Mouse (Mus musculus) MN1 (cell line): ENCODE measurements at regions not wholly inside any gene's neighbourhood (a gene's known extent, or its start where the extent isn't known, plus 50 kb on each side); places are given as distances from the start of the nearest gene placed in this dataset.
A peak's percentile ranks its signal among the peaks of the same experiment; 100 is the strongest.
"Not testable (repeated sequence)": the region's sequence is repeated elsewhere in the genome, so short reads cannot be mapped to it uniquely, and the experiment has no call there.

ENCODE experiments used
- DNase-seq: peaks from one replicate; pipeline ENCODE4 v3.0.0-alpha.2; 2016; ENCODE audit warnings: low spot score

DNA sequence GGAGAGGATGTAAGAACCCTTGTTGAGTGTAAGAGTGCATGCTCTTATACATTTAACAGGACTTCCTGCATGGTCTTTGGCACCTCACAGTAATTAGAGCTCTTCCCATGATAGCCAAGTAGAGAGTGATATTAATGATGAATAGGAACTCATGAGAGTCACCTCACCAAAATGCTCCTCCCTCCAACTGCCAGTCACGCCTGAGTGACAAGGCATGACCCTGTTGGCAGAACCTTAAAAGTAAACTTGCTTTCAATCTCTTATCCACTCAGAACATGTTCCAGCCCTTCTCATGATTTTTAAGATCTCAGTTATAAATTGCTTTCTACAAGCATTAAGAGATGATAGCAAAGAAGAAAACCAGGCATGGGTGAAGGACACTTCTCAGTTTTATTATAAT lies 291.8 kb downstream of the Tox3 start:
- DNase-seq: no peak

DNA sequence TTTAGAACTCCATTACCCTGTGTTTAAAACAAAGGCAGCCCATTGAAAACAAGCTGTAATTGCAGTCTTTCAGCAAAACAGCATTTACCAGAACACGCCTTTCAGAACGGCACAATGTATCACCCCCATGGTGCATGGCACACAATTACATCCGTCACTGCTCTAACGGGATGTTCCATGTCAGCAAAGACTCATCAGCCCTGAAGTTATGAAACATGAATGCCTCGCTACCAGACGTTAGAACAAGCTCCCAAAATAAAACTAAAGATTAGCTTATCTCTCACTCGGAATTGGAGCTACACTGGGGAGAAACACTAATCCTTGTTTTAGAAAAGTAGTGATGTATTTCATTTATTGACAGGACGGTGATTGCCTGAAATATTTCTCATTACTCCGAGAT lies 301.4 kb downstream of the Tox3 start:
- DNase-seq: no peak

DNA sequence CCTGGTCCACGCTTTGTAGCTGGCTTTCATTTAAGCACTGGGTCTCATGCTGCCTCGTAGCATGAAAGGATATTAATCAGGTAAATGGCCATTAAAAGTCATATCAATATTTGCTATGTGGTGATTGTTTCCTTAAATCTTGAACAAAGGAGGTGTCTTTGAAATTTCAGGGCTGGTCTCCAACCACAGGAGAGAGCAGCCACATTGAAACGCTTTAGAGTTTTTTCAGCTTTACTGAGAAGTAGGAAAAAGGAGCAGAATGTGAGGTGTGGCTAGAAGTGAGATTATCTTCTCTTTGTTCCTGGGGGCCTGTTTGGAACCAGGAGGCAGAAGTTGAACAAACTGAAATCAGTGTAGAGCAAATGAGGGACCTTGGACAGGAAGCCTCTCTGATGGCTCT lies 311.7 kb downstream of the Tox3 start:
- DNase-seq: no peak

- no peak for DNase-seq
These were observed 315.6 kb downstream of the Tox3 start for GRCm38 (mm10) chr8:90032572-90032971.

GRCm38 (mm10) chr8:90031220-90031619 lies 316.9 kb downstream of the Tox3 start:
- no peak for DNase-seq

DNA sequence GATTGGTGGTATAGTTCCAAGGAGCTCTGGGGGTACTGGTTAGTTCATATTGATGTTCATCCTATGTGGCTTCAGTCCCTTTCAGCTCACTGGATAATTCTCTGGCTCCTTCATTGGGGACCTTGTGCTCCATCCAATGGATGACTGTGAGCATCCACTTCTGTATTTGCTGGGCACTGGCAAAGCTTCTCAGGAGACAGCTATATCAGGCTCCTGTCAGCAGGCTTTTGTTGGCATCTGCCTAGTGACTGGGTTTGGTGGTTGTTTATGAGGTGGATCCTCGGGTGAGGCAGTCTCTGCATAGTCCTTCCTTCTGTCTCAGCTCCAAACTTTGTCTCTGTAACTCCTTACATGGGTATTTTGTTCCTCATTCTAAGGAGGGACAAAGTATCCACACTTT lies 330.2 kb downstream of the Tox3 start:
- not testable (repeated sequence) for DNase-seq

- DNase-seq: no peak
These were observed 334.4 kb downstream of the Tox3 start for GRCm38 (mm10) chr8:90013755-90014154.

- DNase-seq: no peak
These were observed 336.3 kb downstream of the Tox3 start for GRCm38 (mm10) chr8:90011682-90012409.

DNA sequence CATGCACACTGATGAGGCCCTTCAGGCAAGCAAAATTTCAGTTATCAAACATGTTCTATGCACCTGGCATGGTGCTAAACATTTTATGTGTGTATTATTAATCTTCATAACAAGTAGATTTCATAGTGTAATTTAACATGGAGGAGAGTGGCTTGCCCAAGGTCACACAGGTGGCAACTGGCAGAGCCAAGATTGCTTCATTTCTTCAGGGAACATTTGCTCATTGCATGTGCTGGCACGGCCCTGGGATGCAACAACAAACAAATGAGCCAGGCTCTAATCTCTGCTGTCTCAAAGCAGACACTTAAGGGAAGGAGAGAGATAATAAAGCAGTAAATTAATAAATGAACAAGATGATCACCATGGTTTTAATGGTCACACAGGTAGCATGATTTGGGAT lies 338.7 kb downstream of the Tox3 start:
- no peak for DNase-seq

DNA sequence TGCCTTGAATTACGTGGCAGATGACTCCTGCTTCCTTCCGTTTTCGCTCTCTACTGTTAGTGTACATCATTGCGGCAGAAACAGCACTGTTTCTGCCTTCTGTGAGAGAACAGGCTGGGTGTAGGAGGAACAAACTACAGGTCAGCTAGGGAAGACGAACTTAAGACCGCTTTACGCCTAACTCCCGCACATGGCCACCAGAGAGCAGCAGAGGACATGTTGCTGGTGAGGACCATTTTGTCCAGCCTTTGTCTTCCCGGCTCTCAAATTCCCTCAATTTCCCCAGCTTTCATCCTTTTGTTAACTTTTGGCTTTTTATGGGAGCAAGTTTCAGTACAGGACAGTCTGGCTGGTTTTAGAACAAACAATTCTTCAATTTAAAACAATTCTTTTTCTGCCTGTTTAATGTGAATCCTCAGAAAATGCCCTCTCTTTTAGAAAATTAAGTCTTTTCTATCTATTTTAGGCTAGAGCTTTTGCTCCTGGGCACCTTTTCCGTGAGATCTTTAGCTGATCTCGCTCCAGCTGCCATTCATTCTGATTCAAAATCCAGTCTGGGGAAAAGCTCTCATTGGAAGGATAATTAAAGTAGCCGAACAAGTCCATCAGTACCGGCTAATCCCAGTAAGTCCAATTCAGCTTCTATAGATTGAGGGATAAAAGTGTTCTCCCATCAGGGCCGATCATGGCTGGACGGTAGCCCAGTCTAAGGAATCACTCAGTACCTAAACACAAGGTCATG lies 347.1 kb downstream of the Tox3 start:
- DNase-seq: peak; percentile 64

DNA sequence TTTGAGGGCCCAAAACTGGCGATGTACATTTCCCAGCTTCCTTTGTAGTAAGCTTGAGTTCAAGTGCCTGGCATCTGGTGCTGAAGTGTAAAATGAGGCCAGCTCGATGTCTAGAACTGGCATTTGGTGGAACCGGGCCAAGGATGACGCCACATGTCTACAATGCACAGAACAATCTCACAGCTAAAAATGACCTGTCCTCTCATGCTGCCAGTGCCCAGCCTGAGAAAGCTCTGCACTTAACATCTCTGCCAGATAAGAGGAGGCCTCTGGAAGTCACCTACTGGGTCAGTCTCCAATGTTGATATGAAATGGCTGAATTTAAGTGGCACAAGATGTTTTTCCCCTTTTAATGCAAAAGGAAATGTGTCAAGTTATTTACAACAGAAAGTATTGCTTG lies 354.4 kb downstream of the Tox3 start:
- no peak for DNase-seq

DNA sequence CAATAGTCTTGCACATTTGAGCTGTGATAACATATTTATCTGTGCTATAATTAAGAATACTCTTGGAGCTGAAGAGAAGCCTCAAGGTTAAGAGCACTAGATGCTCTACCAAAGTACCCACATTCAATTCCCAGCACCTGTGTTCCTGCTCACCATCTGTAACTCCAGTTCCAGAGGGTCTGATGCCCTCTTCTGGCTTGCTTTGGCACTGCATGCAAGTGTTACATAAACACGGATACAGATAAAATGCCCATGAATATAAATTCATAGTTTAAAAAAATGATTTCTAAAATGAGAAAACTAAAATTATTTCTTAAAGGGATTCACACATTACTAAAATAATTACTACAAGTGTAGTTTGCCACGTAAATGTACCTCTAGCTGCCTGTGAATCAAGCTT lies 364.3 kb downstream of the Tox3 start:
- DNase-seq: no peak

DNA sequence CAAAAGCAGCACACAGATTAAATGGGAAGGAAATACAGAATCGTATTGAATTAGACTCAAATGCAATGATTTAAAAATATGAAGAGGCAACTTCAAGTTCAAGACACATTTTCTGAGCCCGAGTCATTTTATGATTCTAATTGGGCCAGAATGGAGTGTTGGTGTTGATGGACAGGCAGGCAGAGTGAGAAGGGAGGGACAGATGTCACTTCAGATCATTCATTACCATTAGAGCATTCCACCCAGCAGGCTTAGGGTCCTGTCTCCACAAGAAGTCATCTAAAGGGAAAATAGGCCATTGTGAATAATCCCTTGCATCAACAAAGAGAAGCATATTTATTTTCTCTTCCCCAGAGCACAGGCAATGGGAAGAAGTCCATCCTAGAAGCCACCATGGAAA lies 365.6 kb downstream of the Tox3 start:
- no peak for DNase-seq

GRCm38 (mm10) chr8:89981320-89981719 lies 366.8 kb downstream of the Tox3 start:
- DNase-seq: no peak

DNA sequence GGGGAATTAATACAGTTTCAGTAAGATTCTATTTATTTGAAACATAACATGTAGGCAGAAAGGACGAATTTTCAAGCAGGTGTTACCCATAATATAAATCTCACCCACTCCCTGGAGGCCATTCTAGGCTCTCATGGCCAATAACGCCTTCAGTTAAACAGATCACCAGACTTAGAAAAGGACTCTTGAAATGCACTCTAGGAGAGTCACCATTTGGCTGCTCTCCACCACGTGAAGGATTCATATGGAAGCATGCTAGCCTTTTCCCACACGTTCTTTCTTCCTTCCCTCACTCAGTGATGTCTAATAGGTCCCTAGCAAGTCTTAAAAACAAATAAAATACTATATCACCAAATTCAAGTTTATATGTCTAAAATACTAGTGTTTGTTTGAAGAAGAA lies 367.7 kb downstream of the Tox3 start:
- no peak for DNase-seq

- no peak for DNase-seq
These were observed 385.3 kb downstream of the Tox3 start for GRCm38 (mm10) chr8:89962799-89963198.

DNA sequence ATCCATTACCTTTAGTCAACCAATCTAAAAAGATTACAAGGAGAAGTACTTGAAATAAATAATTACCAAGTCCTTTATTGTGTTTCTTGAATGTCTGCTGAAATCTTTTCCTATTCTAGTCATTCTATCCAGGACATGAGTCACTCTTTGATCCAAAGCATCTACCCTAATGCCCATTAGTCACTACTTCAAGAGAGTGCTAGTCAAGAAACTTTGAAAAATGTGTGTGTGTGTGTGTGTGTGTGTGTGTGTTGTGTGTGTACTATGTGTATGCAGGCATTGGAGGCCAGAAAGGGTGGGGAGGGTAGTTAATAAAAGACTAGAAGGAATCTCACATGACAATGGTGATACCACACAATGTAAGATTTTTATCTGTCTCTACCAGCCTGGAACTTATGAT lies 390.7 kb downstream of the Tox3 start:
- DNase-seq: no peak

GRCm38 (mm10) chr8:89956482-89957020 lies 391.6 kb downstream of the Tox3 start:
- no peak for DNase-seq

DNA sequence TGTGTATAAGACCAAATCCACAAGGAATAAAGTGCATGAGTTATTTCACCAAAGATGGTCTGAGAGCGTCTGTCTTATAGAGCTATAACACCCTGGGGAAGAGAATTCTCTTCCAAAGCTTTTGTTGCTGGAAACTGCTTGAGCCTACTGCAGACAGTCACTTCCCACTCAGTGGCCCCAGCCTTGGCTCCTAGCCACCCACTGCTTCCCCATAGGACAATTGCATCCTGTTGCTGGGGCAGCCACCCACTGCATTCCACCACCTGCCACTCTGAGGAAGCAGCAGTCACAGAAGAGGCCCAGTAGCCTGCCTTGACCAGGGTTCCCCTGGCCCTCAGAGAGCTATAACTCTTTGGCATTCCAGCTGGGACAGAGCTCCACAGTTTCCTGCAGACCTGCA lies 409.3 kb downstream of the Tox3 start:
- DNase-seq: no peak

GRCm38 (mm10) chr8:89934521-89934920 lies 413.6 kb downstream of the Tox3 start:
- DNase-seq: no peak

DNA sequence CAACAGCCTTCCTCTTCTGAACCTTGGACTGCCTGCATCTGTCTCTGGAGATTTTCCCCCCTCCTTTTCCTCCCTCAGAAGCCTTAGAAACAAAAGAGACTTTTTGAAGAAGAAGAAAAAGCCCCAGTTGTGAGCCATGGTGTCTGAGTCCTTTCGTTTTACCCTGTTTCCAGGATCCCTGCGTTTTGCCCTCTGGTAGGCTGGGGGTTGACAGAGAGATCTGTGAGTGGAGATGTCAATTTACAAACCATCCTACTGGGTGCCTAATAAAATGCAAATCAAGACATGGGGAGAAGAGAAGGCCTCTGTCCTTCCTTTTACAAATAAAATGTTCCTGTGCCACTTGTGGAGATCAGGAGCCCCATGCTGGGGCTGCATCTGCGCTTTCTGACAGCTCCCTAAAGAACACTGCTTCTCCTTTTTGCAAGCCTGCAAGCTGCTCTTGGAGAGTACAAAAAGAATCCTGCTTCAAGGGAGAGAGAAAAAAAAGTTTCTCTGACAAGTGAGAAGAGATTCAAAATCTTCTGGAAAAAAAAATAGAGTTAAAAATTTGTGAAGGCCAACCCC lies 421.4 kb downstream of the Tox3 start:
- no peak for DNase-seq

- DNase-seq: not testable (repeated sequence)
These were observed 423.4 kb downstream of the Tox3 start for GRCm38 (mm10) chr8:89924697-89925096.

DNA sequence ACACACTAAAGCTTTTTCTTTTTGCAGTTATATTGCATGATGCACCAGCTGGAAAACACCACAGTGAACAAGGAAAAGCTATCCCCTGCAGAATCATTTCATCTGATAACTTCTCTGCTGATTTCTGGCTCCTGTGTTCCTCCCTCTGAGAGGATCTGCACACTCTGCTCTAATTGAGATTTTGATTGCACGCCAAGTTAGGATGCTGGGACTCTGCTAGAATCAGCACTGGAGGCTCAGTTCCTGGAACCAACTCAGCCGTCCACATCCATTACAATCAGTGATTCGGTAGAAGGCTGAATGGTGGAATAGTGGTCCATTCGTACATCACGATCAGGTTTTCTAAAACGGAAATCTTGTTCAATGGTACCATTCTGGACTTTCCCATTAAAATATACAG lies 434.1 kb downstream of the Tox3 start:
- no peak for DNase-seq
